Mouse (Mus musculus) bone marrow, adult 2 months (tissue): ENCODE measurements around the gene Lmtk3. TPM values are rescaled to one million over a fixed set of nuclear protein-coding genes. Genes with fewer than 3 reads are reported as not detected.

Experiments used
- H3K27ac ChIP-seq: fragments of 200-500 bp; 2 replicates; pipeline ENCODE4 v1.5.1; 2012; ENCODE audit warnings: low read depth, mild to moderate bottlenecking, control low read depth, inconsistent platforms, low read length; ENCODE audit not compliant: control insufficient read depth, poor library complexity, insufficient read depth
- H3K4me1 ChIP-seq: fragments of 200-500 bp; 2 replicates; pipeline ENCODE4 v1.6.1; 2011; ENCODE audit warnings: low read length; ENCODE audit not compliant: control insufficient read depth, insufficient read depth
- H3K4me3 ChIP-seq: fragments of 200-500 bp; replicated peaks from 2 replicates; pipeline ENCODE3; 2011; ENCODE audit warnings: mild to moderate bottlenecking, low read depth, low read length, control low read depth; ENCODE audit not compliant: control insufficient read depth
- CTCF ChIP-seq: fragments of 200-500 bp; IDR thresholded peaks from 2 replicates; pipeline ENCODE4 v1.5.1; 2011; ENCODE audit warnings: low read length, control low read depth; ENCODE audit not compliant: control insufficient read depth, insufficient read depth
- POLR2A ChIP-seq: fragments of 200-500 bp; IDR thresholded peaks from 2 replicates; pipeline ENCODE4 v1.6.1; 2011; ENCODE audit warnings: low read depth, mild to moderate bottlenecking, control low read depth, low read length, borderline replicate concordance; ENCODE audit not compliant: control insufficient read depth
- WGBS: fragments of 180-500 bp; shearing (Covaris S2); methylation state at CpG from one replicate; pipeline ENCODE4 v1.1.7; 2018; 5-methylcytosine and 5-hydroxymethylcytosine counted together
- polyA plus RNA-seq: library from polyadenylated mRNA; stranded (reverse); fragments of >200 nt; gene quantifications from 2 replicates; pipeline ENCODE4 v1.2.4, GENCODE M21; 2011; ENCODE audit warnings: low replicate concordance; ENCODE audit not compliant: missing spikeins, insufficient read depth, insufficient read length

Lmtk3 gene
- polyA plus RNA-seq, 1 experiment: not detected

GRCm38 (mm10) chr7:45842950-45843744 lies 59.6 kb downstream of the Lmtk3 start:
- Histone ChIP-seq H3K4me3 (no peak overlapping the region), H3K4me1 (no peaks in the 10 kb centered on the region; the same call in 1 of the 2 replicates), H3K27ac (no peak overlapping the region)
- 67% methylated on average over 10 of the region's 10 CpGs for whole genome bisulfite sequencing
- TF ChIP-seq POLR2A: no peak
- TF ChIP-seq CTCF: no peak

GRCm38 (mm10) chr7:45848447-45849027 lies 65.0 kb downstream of the Lmtk3 start:
- H3K27ac ChIP-seq: no peak overlapping the region
- TF ChIP-seq POLR2A (no peak), CTCF (no peak)
- H3K4me1 ChIP-seq: no peaks in the 10 kb centered on the region
- 48% methylated on average over 6 of the region's 6 CpGs for WGBS
- H3K4me3 ChIP-seq: no peak overlapping the region

- WGBS: 70% methylated on average over 3 of the region's 3 CpGs
- Histone ChIP-seq H3K27ac (no peak overlapping the region), H3K4me3 (no peak overlapping the region), H3K4me1 (no peaks in the 10 kb centered on the region)
- TF ChIP-seq CTCF: no peak
- TF ChIP-seq POLR2A: no peak
Measured at GRCm38 (mm10) chr7:45850661-45851060, 67.1 kb downstream of the Lmtk3 start.

GRCm38 (mm10) chr7:45853089-45853488 lies 69.6 kb downstream of the Lmtk3 start:
- TF ChIP-seq CTCF: no peak
- no peak for TF ChIP-seq POLR2A
- 86% methylated on average over 12 of the region's 12 CpGs for WGBS
- no peak overlapping the region for H3K27ac ChIP-seq
- H3K4me3 ChIP-seq: no peak overlapping the region
- no peaks in the 10 kb centered on the region for H3K4me1 ChIP-seq

Other genes with a start within 250 kb of the Lmtk3 start
- gene Hsd17b14, start 228.8 kb upstream of the Lmtk3 start, polyA plus RNA-seq: 5.7 TPM in 1 of 2 replicates, not detected in the other
- 35.7 and 58.4 TPM in 2 replicates for gene Bcat2, start 213.6 kb upstream of the Lmtk3 start, polyA plus RNA-seq
- gene Fgf21, start 168.2 kb upstream of the Lmtk3 start, polyA plus RNA-seq: not detected in 2 replicates
- gene Fut1, start 166.4 kb upstream of the Lmtk3 start, polyA plus RNA-seq: not detected in 2 replicates
- 1.1 TPM in 1 of 2 replicates, not detected in the other for gene Izumo1, start 161.9 kb upstream of the Lmtk3 start, polyA plus RNA-seq
- 5.9 and 6.0 TPM in 2 replicates for gene Rasip1, start 156.2 kb upstream of the Lmtk3 start, polyA plus RNA-seq
- 1.00 TPM in 1 of 2 replicates, not detected in the other for gene Mamstr, start 143.8 kb upstream of the Lmtk3 start, polyA plus RNA-seq
- not detected in 2 replicates for gene Fut2, start 117.3 kb upstream of the Lmtk3 start, polyA plus RNA-seq
- not detected in 2 replicates for gene Ntn5, start 99.7 kb upstream of the Lmtk3 start, polyA plus RNA-seq
- gene Sec1, start 89.3 kb upstream of the Lmtk3 start, polyA plus RNA-seq: not detected in 2 replicates
- gene Car11, start 83.9 kb upstream of the Lmtk3 start, polyA plus RNA-seq: 4.4 TPM in 1 of 2 replicates, not detected in the other
- gene Dbp, start 78.7 kb upstream of the Lmtk3 start, polyA plus RNA-seq: 8.6 and 19.3 TPM in 2 replicates
- 845 and 916 TPM in 2 replicates for gene Rpl18, start 68.3 kb upstream of the Lmtk3 start, polyA plus RNA-seq
- gene Sphk2, start 65.7 kb upstream of the Lmtk3 start, polyA plus RNA-seq: 12.9 and 24.4 TPM in 2 replicates
- gene Fam83e, start 62.5 kb upstream of the Lmtk3 start, polyA plus RNA-seq: 1.1 TPM in 1 of 2 replicates, not detected in the other
- not detected in 2 replicates for gene Spaca4, start 57.9 kb upstream of the Lmtk3 start, polyA plus RNA-seq
- 2.4 TPM in 1 of 2 replicates, not detected in the other for gene Sult2b1, start 931 bp downstream of the Lmtk3 start, polyA plus RNA-seq
- gene Cyth2, start 30.8 kb downstream of the Lmtk3 start, polyA plus RNA-seq: 30.7 and 64.7 TPM in 2 replicates
- 2.6 TPM in 1 of 2 replicates, not detected in the other for gene Kcnj14, start 41.0 kb downstream of the Lmtk3 start, polyA plus RNA-seq
- 6.9 and 13.9 TPM in 2 replicates for gene Grwd1, start 47.2 kb downstream of the Lmtk3 start, polyA plus RNA-seq
- 47.0 and 69.2 TPM in 2 replicates for gene Kdelr1, start 89.0 kb downstream of the Lmtk3 start, polyA plus RNA-seq
- gene Grin2d, start 94.6 kb downstream of the Lmtk3 start, polyA plus RNA-seq: 0.97 and 2.5 TPM in 2 replicates
- gene Syngr4, start 113.0 kb downstream of the Lmtk3 start, polyA plus RNA-seq: not detected in 2 replicates
- gene Tmem143, start 113.2 kb downstream of the Lmtk3 start, polyA plus RNA-seq: 3.6 and 9.6 TPM in 2 replicates
- 53.4 and 121 TPM in 2 replicates for gene Emp3, start 137.7 kb downstream of the Lmtk3 start, polyA plus RNA-seq
- 1.7 and 5.7 TPM in 2 replicates for gene Ccdc114, start 140.3 kb downstream of the Lmtk3 start, polyA plus RNA-seq
- gene Abcc6, start 246.6 kb downstream of the Lmtk3 start, polyA plus RNA-seq: 1.1 and 1.3 TPM in 2 replicates
- 25.3 and 43.9 TPM in 2 replicates for gene Nomo1, start 250.0 kb downstream of the Lmtk3 start, polyA plus RNA-seq